Mouse (Mus musculus): ENCODE data around the gene Ppil4. TPM values are rescaled to one million over a fixed set of nuclear protein-coding genes. Genes with fewer than 3 reads are reported as not detected.

The Ppil4 gene
- polyA plus RNA-seq, 1 experiment from 2014 or later = 25.0 TPM

DNA sequence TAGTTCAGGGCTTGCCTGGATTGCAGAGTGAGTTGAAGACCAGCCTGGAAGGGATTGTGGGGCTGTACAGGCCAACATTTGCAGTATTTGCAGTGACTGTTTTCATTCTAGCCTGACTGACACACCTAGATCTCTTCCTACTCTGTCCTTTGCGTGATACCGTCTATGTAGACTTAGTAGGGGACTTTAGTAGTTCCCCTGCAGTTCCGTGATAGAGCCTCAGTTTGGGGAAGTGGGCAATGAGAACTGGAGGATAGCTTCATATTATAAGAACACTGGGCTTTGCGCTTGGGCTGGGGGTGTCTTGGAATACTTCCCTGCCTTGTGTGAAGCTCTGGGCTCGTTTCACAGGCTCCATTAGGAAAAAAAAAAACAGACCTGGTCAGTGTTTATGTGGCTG, 27.5 kb downstream of the Ppil4 start:
- in situ Hi-C loops (cut with MboI; ENCODE audit: low pct_unique_long_range_greater_than_20kb) = loop anchor here (25.0 kb wide), 1 partner anchor 692 kb away; the partner anchor contains the start of gene Ust
- no peaks in the 10 kb centered on the region for H3K27me3 ChIP-seq
- TF ChIP-seq CTCF (IDR thresholded peaks at IDR 0.05) = no peak
- no peak for ATAC-seq
- no peak for DNase-seq (ENCODE audit: low read depth, low spot score)
- ChIA-PET POLR2A (interaction anchor here (0.6 kb wide), 2 partner anchors 11 to 152 kb away, joined by 3 to 6 read pairs; no protein-coding TSS in a partner anchor), CTCF (interaction anchor here (0.9 to 1.5 kb wide), 3 partner anchors 10 to 224 kb away, joined by 3 read pairs; no protein-coding TSS in a partner anchor)

DNA sequence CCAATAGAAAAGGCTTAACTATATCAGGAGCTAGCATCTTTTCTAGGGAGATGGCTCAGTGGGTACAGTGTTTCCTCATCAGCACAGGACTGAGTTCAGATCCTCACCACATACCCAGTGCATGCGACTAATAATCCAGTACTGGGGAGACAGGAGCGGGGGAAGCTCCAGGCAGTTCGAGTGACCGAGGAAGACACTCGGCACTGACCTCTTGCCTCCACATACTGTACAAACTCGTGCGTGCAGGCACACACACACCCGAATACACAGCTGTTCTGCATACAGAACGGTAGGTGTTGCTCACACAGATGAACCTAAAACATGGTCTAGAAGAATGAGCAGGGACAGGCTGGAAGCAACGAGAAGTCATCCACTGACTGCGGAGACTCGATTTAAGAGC, 29.3 kb downstream of the Ppil4 start:
- ATAC-seq (no peak), DNase-seq (ENCODE audit: low read depth, low spot score) (no peak)
- no peak for TF ChIP-seq CTCF (IDR thresholded peaks at IDR 0.05)
- in situ Hi-C loops (cut with MboI; ENCODE audit: low pct_unique_long_range_greater_than_20kb) = loop anchor here (25.0 kb wide), 1 partner anchor 690 kb away; the partner anchor contains the start of gene Ust
- CTCF ChIA-PET = no interaction called here
- no peaks in the 10 kb centered on the region for H3K27me3 ChIP-seq
- POLR2A ChIA-PET = no interaction called here

DNA sequence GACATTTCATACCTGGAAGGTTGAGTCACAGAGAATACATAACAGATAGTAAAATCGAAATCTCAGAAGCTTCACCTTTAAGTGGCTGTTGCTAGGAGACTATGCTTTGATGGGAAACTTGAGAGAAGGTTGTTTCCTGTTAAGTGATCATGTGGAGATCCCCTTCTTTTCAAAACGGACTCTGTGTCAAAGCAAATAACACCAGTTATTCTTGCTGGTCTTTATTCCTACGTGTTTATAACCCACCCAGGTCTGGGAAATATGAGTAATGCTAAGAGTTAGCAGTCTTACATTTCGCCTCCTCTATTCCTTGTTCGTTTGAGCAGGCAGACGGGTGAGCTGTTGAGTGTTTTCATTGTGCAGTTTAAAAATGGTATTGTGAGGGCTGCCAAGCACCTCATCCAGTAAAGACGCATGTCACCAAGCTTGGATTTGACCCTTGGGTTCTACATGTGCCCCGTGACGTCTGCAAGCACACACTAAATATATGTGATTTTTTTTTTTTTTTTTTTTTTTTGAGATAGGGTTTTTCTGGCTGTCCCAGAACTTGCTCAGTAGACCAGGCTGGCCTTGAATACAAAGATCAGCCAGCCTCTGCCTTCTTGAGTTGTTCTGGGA, 32.1 kb downstream of the Ppil4 start:
- no peaks in the 10 kb centered on the region for H3K27me3 ChIP-seq
- no peak for TF ChIP-seq CTCF (IDR thresholded peaks at IDR 0.05)
- no peak for DNase-seq (ENCODE audit: low read depth, low spot score)
- in situ Hi-C loops (cut with MboI; ENCODE audit: low pct_unique_long_range_greater_than_20kb) = loop anchor here (25.0 kb wide), 1 partner anchor 688 kb away; the partner anchor contains the start of gene Ust
- CTCF ChIA-PET = no interaction called here
- POLR2A ChIA-PET = no interaction called here
- no peak for ATAC-seq

DNA sequence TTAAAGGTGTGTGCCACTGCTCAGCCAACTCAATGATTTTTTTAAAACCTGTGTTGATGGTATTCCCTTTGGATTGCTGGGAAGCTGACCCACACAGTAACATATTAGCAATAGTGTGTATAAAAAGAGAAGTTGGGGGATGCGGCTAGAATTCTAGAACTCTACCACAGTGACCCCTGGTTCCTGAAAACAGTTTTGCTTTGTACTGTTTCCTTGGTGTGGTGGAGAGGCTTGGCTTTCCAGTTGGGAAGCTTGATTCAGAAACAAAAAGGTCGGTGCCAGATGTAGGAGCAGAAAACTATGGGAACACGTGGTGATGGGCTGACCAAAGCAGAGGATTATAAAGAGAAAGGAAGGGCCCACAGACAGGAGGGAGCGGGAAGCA, 32.6 kb downstream of the Ppil4 start:
- ATAC-seq = no peak
- DNase-seq (ENCODE audit: low read depth, low spot score) = no peak
- H3K27me3 ChIP-seq = no peaks in the 10 kb centered on the region
- TF ChIP-seq CTCF (IDR thresholded peaks at IDR 0.05) = no peak
- in situ Hi-C loops (cut with MboI; ENCODE audit: low pct_unique_long_range_greater_than_20kb) = no loop called here
- POLR2A ChIA-PET = no interaction called here
- CTCF ChIA-PET = no interaction called here

DNA sequence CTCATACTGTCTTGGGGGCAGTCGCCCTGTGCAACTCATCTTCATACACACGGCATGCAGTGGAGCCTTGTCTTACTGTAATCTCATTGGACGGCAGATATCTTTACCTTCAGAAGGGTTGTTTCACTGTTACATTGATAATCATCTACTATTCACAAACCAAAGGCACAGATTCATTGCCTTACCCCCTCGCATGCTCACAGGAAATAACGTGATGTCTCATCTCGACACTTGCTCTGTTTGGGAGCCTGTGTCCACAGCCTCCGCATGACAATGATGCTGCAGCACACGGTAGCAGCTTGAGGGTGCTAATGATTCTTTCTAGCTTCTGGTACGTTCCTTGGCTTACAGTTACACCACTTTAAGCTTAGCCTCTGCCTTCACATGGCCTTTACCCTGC, 33.4 kb downstream of the Ppil4 start:
- no peak for ATAC-seq
- in situ Hi-C loops (cut with MboI; ENCODE audit: low pct_unique_long_range_greater_than_20kb) = no loop called here
- H3K27me3 ChIP-seq = no peaks in the 10 kb centered on the region
- TF ChIP-seq CTCF (IDR thresholded peaks at IDR 0.05) = no peak
- no peak for DNase-seq (ENCODE audit: low read depth, low spot score)
- ChIA-PET CTCF (no interaction called here), POLR2A (no interaction called here)

DNA sequence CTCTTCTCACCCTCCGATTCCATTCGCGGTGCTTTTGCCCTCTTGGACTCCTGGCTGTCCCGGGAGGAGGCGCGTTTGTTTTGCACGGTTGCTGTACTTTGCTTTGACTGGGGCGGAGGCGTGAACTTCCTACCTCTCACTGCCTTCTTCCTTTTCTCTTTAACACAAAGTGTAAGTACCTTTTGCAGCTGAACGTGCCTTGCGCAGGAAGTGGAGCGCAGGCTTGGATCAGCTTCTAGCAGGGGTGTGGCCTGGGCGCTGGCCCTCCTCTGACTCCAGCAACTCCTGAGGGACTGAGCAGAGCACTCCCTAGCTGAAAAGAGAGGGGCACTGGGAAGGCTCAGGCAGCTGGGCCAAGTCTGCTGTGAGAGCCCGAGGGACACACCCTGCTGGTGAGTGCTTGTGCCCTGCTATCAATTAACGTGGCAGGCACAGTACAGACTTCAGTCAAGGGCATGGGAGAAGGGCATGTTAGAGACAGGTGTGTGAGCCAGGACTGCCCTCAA, 39.5 kb downstream of the Ppil4 start, which contains the start of gene Zc3h12d:
TSS of gene Zc3h12d (plus strand) at position 300 of the 506 bp plus-strand sequence.
- ATAC-seq (no peak), DNase-seq (ENCODE audit: low read depth, low spot score) (no peak)
- in situ Hi-C loops (cut with MboI; ENCODE audit: low pct_unique_long_range_greater_than_20kb) = no loop called here
- H3K27me3 ChIP-seq = no peaks in the 10 kb centered on the region
- no peak for TF ChIP-seq CTCF (IDR thresholded peaks at IDR 0.05)
- CTCF ChIA-PET = no interaction called here
- POLR2A ChIA-PET = no interaction called here

DNA sequence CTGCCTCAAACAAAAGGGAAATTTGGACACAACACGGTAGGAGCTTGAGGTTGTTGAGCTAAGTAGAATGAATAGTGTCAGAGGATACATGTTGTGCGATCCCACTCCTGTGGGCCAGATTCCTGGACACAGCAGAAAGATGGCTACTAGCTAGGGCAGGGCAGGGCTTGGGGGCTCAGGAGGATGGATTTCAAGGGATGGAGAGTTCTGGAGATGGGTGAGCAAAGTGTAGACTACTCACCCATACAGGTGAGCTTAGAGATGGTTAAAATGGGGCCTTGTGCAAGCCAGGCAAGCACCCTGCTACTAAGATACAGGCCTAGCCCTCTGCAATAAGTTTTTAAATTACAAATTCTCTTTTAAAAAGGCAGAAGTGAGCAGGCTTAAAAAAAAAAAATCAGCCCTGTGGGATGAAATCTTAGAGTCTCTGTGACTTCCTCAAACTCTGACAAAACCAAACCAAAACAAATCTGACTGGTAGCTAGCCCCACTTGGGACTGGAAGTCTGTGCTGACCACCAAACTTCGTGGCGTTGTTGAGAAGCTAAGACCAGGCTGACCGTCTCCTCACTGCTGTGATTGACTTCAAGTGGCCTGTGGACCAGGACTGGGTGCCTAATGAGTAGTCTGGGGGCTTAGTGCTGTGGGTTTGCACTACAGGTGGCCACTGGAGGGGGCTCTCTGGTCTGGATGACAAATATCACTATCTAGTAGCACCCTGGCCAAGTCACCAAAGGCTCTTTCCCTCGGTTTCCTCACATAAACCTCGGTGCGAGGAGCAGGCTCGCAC, 40.9 kb downstream of the Ppil4 start:
- H3K27me3 ChIP-seq = no peaks in the 10 kb centered on the region
- CTCF ChIA-PET = no interaction called here
- ATAC-seq = no peak

DNA sequence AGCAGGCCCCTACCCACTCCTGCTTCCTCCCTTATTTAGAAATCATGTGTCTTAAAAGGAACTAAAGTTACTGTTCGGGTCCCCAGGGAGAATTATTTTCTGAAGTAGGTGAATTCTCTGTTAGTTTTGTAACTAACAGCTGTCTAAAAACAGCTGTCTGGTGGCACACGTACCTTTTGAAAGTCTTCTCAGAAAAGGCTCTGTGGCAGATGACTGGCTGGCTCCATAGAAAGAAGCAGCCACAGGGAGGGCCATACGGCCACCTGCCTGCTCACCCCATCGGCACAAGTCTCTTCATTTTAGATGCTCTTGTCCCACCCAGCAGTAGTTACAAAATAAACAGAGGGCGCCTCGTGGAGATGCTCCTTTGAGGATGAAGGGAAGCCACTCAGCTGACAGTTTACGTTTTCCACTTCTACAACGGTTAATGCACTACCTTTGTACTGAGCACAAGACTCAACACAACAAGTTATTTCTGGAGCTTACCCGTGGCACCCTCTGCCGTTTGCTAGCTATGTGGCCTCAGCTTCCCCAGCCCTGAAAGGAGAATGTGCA, 42.1 kb downstream of the Ppil4 start:
- DNase-seq (ENCODE audit: low read depth, low spot score) (no peak), ATAC-seq (no peak)
- CTCF ChIA-PET = no interaction called here
- TF ChIP-seq CTCF (IDR thresholded peaks at IDR 0.05) = no peak
- in situ Hi-C loops (cut with MboI; ENCODE audit: low pct_unique_long_range_greater_than_20kb) = no loop called here
- POLR2A ChIA-PET = no interaction called here
- H3K27me3 ChIP-seq = no peaks in the 10 kb centered on the region

More for the DNA sequence above, 40.9 kb downstream of the Ppil4 start:
- no peak for TF ChIP-seq CTCF (IDR thresholded peaks at IDR 0.05)
- DNase-seq (ENCODE audit: low read depth, low spot score) = no peak
- POLR2A ChIA-PET = no interaction called here
- in situ Hi-C loops (cut with MboI; ENCODE audit: low pct_unique_long_range_greater_than_20kb) = no loop called here

DNA sequence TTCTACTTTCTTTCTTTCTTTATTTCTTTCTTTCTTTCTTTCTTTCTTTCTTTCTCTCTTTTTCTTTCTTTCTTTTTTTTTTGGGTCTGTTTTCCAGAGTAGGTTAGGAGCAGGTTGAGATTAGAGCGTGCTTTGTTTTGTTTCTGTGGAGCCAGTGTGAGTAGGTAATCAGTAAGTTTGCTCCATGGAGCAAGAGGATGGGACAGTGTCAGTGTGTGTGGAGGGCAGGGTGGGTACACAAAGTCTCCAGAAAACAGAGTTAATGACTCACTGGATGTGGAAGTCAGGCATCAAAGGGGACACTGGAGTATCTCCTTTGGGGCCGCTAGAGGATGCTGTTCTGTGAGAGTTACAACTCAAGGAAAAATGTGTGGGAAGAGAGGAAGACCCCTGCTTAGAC, 44.2 kb downstream of the Ppil4 start:
- ChIA-PET POLR2A (no interaction called here), CTCF (no interaction called here)
- in situ Hi-C loops (cut with MboI; ENCODE audit: low pct_unique_long_range_greater_than_20kb) = no loop called here
- no peaks in the 10 kb centered on the region for H3K27me3 ChIP-seq
- no peak for TF ChIP-seq CTCF (IDR thresholded peaks at IDR 0.05)
- DNase-seq (ENCODE audit: low read depth, low spot score) (no peak), ATAC-seq (no peak)

DNA sequence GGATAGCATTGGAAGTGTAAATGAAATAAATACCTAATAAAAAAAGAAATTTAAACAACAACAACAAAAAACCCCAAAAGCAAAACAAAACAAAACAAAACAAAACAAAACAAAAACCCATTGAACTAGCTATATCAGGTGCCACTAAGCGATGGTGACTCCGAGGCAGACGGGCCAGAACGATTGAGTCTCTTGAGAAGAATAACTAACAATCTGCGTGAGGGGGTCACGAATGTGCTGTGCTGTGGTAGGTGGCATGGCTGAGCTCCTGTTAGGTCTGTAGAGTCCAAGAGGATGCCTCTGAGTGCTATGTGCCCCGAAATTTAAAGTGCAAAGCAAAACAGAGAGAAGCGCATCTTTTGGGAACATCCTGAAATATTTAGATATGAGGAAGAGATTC, 44.8 kb downstream of the Ppil4 start:
- in situ Hi-C loops (cut with MboI; ENCODE audit: low pct_unique_long_range_greater_than_20kb) = no loop called here
- TF ChIP-seq CTCF (IDR thresholded peaks at IDR 0.05) = no peak
- POLR2A ChIA-PET = no interaction called here
- CTCF ChIA-PET = no interaction called here
- ATAC-seq (no peak), DNase-seq (ENCODE audit: low read depth, low spot score) (no peak)
- no peaks in the 10 kb centered on the region for H3K27me3 ChIP-seq

DNA sequence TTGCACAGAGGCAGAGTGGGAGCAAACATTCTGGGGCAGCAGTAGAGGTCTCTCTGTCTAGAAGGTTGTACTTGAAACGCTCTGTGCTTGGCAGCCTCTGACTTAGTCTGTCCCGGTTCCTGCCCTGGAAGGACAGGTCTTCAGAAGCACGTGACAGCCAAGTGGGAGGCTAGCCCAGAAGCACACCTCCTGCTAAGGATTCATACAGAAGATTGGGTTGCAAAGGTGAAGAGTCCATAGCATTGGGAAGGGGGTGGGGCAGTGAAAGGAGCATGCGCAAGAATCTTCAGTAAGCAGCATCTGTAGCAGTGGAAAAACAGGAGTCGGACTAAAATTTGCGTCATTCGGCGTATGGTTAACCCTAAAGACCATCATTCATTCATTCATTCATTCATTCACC, 45.3 kb downstream of the Ppil4 start:
- POLR2A ChIA-PET = no interaction called here
- no peak for DNase-seq (ENCODE audit: low read depth, low spot score)
- in situ Hi-C loops (cut with MboI; ENCODE audit: low pct_unique_long_range_greater_than_20kb) = no loop called here
- CTCF ChIA-PET = no interaction called here
- ATAC-seq = no peak
- no peaks in the 10 kb centered on the region for H3K27me3 ChIP-seq
- TF ChIP-seq CTCF (IDR thresholded peaks at IDR 0.05) = no peak

All from Patski (cell line).